In the genomic region with DNA sequence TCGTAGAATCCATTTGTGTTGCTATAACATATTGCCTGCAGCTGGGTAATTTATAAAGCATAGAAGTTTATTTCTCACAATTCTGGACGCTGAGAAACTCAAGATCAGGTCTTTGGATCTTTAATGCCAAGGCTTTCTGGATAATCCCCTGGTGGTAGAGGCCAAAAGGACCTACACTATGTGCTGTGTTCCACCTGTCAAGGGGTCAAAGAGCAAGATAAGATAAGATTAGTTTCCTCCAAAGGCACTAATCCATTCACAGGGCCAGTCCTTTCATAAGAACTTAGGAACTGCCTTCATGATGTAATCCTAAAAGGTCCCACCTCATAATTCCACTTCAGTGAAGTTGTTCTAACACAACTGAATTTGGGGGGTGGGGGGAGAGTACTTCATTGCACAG, we compare ENCODE assay signal across 30 mouse cellular contexts.
"Had no signal": no experiment of that assay in that cellular context is flagged by ENCODE, and none has a peak within 500 bp of the region (broad histone marks: within the 10 kb centered on the region; RNA-seq: fewer than 3 reads in every experiment).

No protein-coding gene starts in this region.

- H3K9ac ChIP-seq: limb, embryonic 12.5 days; limb, embryonic 13.5 days; limb, embryonic 15.5 days; liver, embryonic 12.5 days; liver, embryonic 13.5 days; liver, embryonic 14.5 days; liver, embryonic 15.5 days; liver, postnatal 0 days; lung, embryonic 14.5 days; lung, embryonic 15.5 days; midbrain, embryonic 12.5 days; midbrain, embryonic 13.5 days; neural tube, embryonic 12.5 days had no signal

- H3K27ac ChIP-seq: left cerebral cortex, adult 2 months; limb, embryonic 10.5 days; limb, embryonic 12.5 days; limb, embryonic 13.5 days; limb, embryonic 15.5 days; liver, embryonic 12.5 days; liver, embryonic 13.5 days; liver, embryonic 14.5 days; liver, embryonic 15.5 days; lung, embryonic 15.5 days; macrophage; midbrain, embryonic 10.5 days; midbrain, embryonic 12.5 days; midbrain, embryonic 13.5 days; neural tube, embryonic 12.5 days had no signal

- H3K27me3 ChIP-seq: limb, embryonic 12.5 days; limb, embryonic 13.5 days; limb, embryonic 15.5 days; liver, embryonic 12.5 days; liver, embryonic 13.5 days; liver, embryonic 15.5 days; lung, embryonic 15.5 days; megakaryocyte, embryonic 14.5 days; midbrain, embryonic 12.5 days; midbrain, embryonic 13.5 days; neural tube, embryonic 12.5 days had no signal

- H3K9me3 ChIP-seq: limb, embryonic 10.5 days; limb, embryonic 12.5 days; limb, embryonic 13.5 days; limb, embryonic 15.5 days; liver, embryonic 12.5 days; liver, embryonic 13.5 days; liver, embryonic 15.5 days; lung, embryonic 15.5 days; midbrain, embryonic 10.5 days; midbrain, embryonic 12.5 days; midbrain, embryonic 13.5 days; neural tube, embryonic 12.5 days had no signal

- H3K4me2 ChIP-seq: limb, embryonic 12.5 days; limb, embryonic 13.5 days; limb, embryonic 15.5 days; liver, embryonic 11.5 days; liver, embryonic 12.5 days; liver, embryonic 13.5 days; liver, embryonic 15.5 days; lung, embryonic 14.5 days; lung, embryonic 15.5 days; midbrain, embryonic 12.5 days; midbrain, embryonic 13.5 days; neural tube, embryonic 12.5 days had no signal

- H3K4me1 ChIP-seq: limb, embryonic 10.5 days; limb, embryonic 12.5 days; limb, embryonic 13.5 days; limb, embryonic 15.5 days; liver, embryonic 12.5 days; liver, embryonic 13.5 days; liver, embryonic 15.5 days; lung, embryonic 15.5 days; midbrain, embryonic 10.5 days; midbrain, embryonic 12.5 days; midbrain, embryonic 13.5 days; neural tube, embryonic 12.5 days had no signal

- ATAC-seq: liver, embryonic 12.5 days; liver, postnatal 0 days; lung, postnatal 0 days; midbrain, embryonic 13.5 days; midbrain, embryonic 16.5 days had no signal

- H3K4me3 ChIP-seq: left cerebral cortex, adult 2 months; limb, embryonic 10.5 days; limb, embryonic 12.5 days; limb, embryonic 13.5 days; limb, embryonic 15.5 days; liver, embryonic 12.5 days; liver, embryonic 13.5 days; liver, embryonic 15.5 days; lung, embryonic 15.5 days; megakaryocyte, embryonic 14.5 days; midbrain, embryonic 10.5 days; midbrain, embryonic 12.5 days; midbrain, embryonic 13.5 days; myocyte; neural tube, embryonic 12.5 days had no signal

- DNase-seq: left cerebral cortex, postnatal 4 days; liver, embryonic 13.5 days; liver, postnatal 0 days; lung, adult 18-20 months; lung, adult 2 months; lung, embryonic 14.5 days; lung, postnatal 10 days; lung, postnatal 14 days; lung, postnatal 36 days; lung, postnatal 4 days; midbrain, embryonic 14.5 days had no signal

- H3K36me3 ChIP-seq: liver, embryonic 13.5 days; liver, embryonic 15.5 days; midbrain, embryonic 10.5 days; midbrain, embryonic 12.5 days; midbrain, embryonic 13.5 days; neural tube, embryonic 12.5 days had no signal
